Comparison of ENCODE assay signal across 7 mouse cellular contexts in the genomic region with DNA sequence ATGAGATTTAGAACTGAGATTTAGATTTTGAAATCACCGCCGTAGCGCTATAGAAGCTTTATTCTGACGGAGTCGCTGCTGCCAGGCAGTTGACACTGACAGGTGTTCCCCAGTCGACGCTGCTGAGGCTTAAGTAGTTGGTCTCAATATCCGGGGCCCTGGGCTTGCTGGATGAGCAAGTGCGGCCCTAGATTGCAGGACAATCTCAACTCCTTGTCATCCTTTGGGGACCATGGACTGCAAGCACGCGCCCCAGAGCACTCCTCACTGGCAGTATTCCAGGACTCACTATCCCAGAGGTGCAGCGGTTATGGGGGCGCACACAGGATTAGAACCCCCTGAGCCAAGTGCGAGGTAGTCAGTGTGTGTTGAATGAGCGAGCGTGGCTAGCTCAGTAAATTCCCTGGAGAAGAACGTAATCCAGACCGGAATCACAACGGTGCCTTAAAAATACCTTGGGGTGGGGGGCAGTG. TPM values are rescaled to one million over a fixed set of nuclear protein-coding genes. Genes with fewer than 3 reads are reported as not detected.
DNase-seq lines count a peak whose midpoint lies in the region; ATAC-seq lines count a peak whose summit lies in the region.

No protein-coding gene starts in this region.

- H3K27ac ChIP-seq in heart, embryonic 14.5 days (replicated peaks in 1 of 2; ENCODE audit: control insufficient read depth in 1 of 2, insufficient read depth in 1 of 2, low read depth in 2 of 2, low read length in 2 of 2) = no peak overlapping the region
- H3K27ac ChIP-seq in liver, embryonic 15.5 days (replicated peaks) = no peak overlapping the region

- peak overlapping the region; percentile 92 for H3K4me2 ChIP-seq in heart, embryonic 14.5 days (ENCODE audit: low read length)
- peak overlapping the region; percentile 65 for H3K4me2 ChIP-seq in liver, embryonic 15.5 days

- H3K36me3 ChIP-seq in heart, embryonic 14.5 days (ENCODE audit: control insufficient read depth, insufficient read depth, low read length) = no peaks in the 10 kb centered on the region
- no peaks in the 10 kb centered on the region for H3K36me3 ChIP-seq in liver, embryonic 15.5 days (replicated peaks)

- peaks cover 4 to 5% of the 10 kb centered on the region in 2 experiments; a peak in 3 of 4 replicates for H3K4me1 ChIP-seq in heart, embryonic 14.5 days (ENCODE audit: control insufficient read depth in 2 of 2, insufficient read depth in 2 of 2, low read length in 2 of 2)
- H3K4me1 ChIP-seq in liver, embryonic 15.5 days (replicated peaks) = peaks cover 4% of the 10 kb centered on the region; the same call in 1 of the 2 replicates

- WGBS in heart, embryonic 14.5 days = 14% methylated on average over 19 of the region's 19 CpGs
- WGBS in liver, embryonic 15.5 days (ENCODE audit: insufficient replicate concordance) = 15% methylated on average over 19 of the region's 19 CpGs

- H3K27me3 ChIP-seq in heart, embryonic 14.5 days (ENCODE audit: control insufficient read depth, insufficient read depth, low read length) = peaks cover 61% of the 10 kb centered on the region
- peaks cover 63% of the 10 kb centered on the region for H3K27me3 ChIP-seq in liver, embryonic 15.5 days

- no peak overlapping the region; the same call in 1 of the 2 replicates for H3K9ac ChIP-seq in heart, embryonic 14.5 days (ENCODE audit: low read length)
- no peak overlapping the region for H3K9ac ChIP-seq in liver, embryonic 15.5 days

- peaks cover 5% of the 10 kb centered on the region for H3K9me3 ChIP-seq in heart, embryonic 14.5 days (ENCODE audit: control insufficient read depth, low read length)
- no peaks in the 10 kb centered on the region for H3K9me3 ChIP-seq in liver, embryonic 15.5 days (replicated peaks)

- ATAC-seq in heart, embryonic 14.5 days (ENCODE audit: insufficient number of reproducible peaks, insufficient read depth, low FRiP score, low read depth) = 0 out of 2 replicates have a peak, but pooled peaks have one; percentile 8
- ATAC-seq in liver, embryonic 15.5 days (ENCODE audit: insufficient read depth) = no peak

- H3K4me3 ChIP-seq in heart, embryonic 14.5 days (ENCODE audit: control insufficient read depth in 1 of 2, insufficient read depth in 1 of 2, low read depth in 1 of 2, low read length in 2 of 2) = peak overlapping the region; percentile 43 to 57
- H3K4me3 ChIP-seq in liver, embryonic 15.5 days (replicated peaks) = peak overlapping the region; percentile 40

- peak; percentile 36 for DNase-seq in right cerebral cortex, postnatal 25 days
- DNase-seq in right cerebral cortex, adult 18-20 months = no peak
- no peak for DNase-seq in cerebellum, adult 11-12 months
- no peak for DNase-seq in kidney, adult 11 months
- no peak for DNase-seq in gastrocnemius, adult 18-20 months (ENCODE audit: low spot score)

RNA-seq across cellular contexts. Expression of a gene that starts 1.7 kb away (rescaled TPM):
- polyA plus RNA-seq in heart, embryonic 14.5 days (2014; fragmentation: Nextera tagmentation; extraction: Ambion mirVana) = 0.39 and 0.46 TPM in 2 replicates
- 0.02 TPM in 1 of 2 replicates, not detected in the other for polyA plus RNA-seq in liver, embryonic 15.5 days (2015; fragmentation: Nextera tagmentation; extraction: Ambion mirVana)
- total RNA-seq in gastrocnemius, adult 18-20 months (2021) = 1 to 10 TPM in 1 of 2 experiments, under 1 TPM in 1; 1.00 to 1.3 TPM
